Mouse (Mus musculus): ENCODE data around the gene Theg. TPM values are rescaled to one million over a fixed set of nuclear protein-coding genes. Genes with fewer than 3 reads are reported as not detected.

The Theg gene
- polyA plus RNA-seq, 1 experiment = 0.18 TPM

DNA sequence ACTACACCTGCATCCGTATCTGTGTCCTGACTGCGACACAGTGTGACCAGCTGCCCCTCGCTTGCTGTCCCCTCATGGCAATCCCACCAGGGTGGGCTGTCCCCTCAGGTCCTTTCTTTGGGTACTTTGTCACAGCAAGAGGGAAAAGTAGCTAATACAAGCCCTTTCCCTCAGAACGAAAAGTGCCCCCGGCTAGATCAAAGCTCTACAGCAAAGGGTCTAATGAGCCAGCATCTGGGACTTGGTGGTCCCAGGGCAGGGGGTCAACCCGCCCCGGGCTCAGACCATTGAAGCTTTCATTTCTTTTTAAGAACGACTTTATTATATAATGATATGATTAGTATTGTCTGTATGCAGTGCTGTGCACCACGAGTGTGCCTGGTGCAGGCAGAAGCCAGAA, 8.9 kb downstream of the Theg start:
- no peak for DNase-seq (ENCODE audit: low read depth in 1 of 2, low spot score in 2 of 2)
- Histone ChIP-seq H3K4me3 (ENCODE audit: extremely low read depth, insufficient read depth, insufficient read length) (no peak overlapping the region), H3K4me1 (ENCODE audit: control insufficient read depth, insufficient read depth, insufficient read length) (no peaks in the 10 kb centered on the region), H3K27me3 (ENCODE audit: control insufficient read depth, insufficient read depth, low read length) (no peaks in the 10 kb centered on the region), H3K27ac (ENCODE audit: insufficient read depth, low read length) (no peak overlapping the region), H3K36me3 (ENCODE audit: control insufficient read depth, insufficient read depth, low read length) (no peaks in the 10 kb centered on the region)
- TF ChIP-seq CTCF (IDR thresholded peaks at IDR 0.05; ENCODE audit: extremely low read depth, insufficient read depth, insufficient read length, insufficient replicate concordance) (no peak), POLR2A (IDR thresholded peaks at IDR 0.05; ENCODE audit: low read depth, low read length) (no peak)
- 84% methylated on average over 9 of the region's 9 CpGs for WGBS

DNA sequence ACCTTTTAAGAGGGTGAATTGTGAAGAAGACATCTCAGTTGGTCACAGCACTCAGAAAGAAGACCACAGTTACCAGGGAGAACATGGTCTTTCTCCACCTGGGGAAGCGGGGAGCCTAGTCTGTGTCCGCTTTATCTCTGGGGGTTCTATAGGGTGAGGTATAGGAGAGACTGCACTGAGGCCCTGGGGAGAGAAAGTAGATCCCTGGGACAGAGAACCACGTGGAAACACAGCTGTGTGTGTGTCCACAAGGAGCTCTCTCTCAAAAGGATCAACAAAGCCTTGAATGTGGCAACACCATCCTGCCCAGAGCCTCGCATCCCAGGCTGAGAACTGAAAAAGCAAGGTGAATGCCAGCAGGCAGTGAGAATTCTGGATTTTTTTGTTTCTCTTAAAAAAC, 9.8 kb downstream of the Theg start:
- TF ChIP-seq CTCF (IDR thresholded peaks at IDR 0.05; ENCODE audit: extremely low read depth, insufficient read depth, insufficient read length, insufficient replicate concordance) (no peak), POLR2A (IDR thresholded peaks at IDR 0.05; ENCODE audit: low read depth, low read length) (no peak)
- DNase-seq (ENCODE audit: low read depth in 1 of 2, low spot score in 2 of 2) = no peak
- no peaks in the 10 kb centered on the region for H3K36me3 ChIP-seq (ENCODE audit: control insufficient read depth, insufficient read depth, low read length)
- H3K27me3 ChIP-seq (ENCODE audit: control insufficient read depth, insufficient read depth, low read length) = no peaks in the 10 kb centered on the region
- H3K4me3 ChIP-seq (ENCODE audit: extremely low read depth, insufficient read depth, insufficient read length) = no peak overlapping the region
- WGBS = 69% methylated on average over 4 of the region's 4 CpGs
- no peak overlapping the region for H3K27ac ChIP-seq (ENCODE audit: insufficient read depth, low read length)
- no peaks in the 10 kb centered on the region for H3K4me1 ChIP-seq (ENCODE audit: control insufficient read depth, insufficient read depth, insufficient read length)

DNA sequence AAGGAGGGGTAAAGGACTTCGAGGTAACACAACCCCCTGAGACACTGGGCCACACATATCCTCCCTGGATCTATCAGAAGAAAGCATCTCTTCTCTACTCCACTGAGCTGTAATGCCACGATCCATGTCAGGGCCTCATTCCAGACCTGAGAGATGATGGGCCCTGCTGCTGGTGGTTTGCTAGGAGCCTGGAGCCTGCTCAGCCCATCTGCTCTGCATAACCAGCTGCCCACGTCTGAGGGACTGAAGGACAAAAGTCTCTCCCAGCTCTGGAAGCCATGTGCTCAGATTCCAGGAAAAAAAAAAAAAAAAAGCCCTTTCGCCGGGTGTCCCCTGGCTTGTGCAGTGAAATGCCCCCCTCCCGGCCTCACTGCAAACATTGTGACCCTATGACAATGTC, 11.4 kb downstream of the Theg start:
- Histone ChIP-seq H3K27ac (ENCODE audit: insufficient read depth, low read length) (no peak overlapping the region), H3K4me3 (ENCODE audit: extremely low read depth, insufficient read depth, insufficient read length) (no peak overlapping the region), H3K27me3 (ENCODE audit: control insufficient read depth, insufficient read depth, low read length) (no peaks in the 10 kb centered on the region), H3K4me1 (ENCODE audit: control insufficient read depth, insufficient read depth, insufficient read length) (no peaks in the 10 kb centered on the region), H3K36me3 (ENCODE audit: control insufficient read depth, insufficient read depth, low read length) (no peaks in the 10 kb centered on the region)
- no peak for DNase-seq (ENCODE audit: low read depth in 1 of 2, low spot score in 2 of 2)
- TF ChIP-seq CTCF (IDR thresholded peaks at IDR 0.05; ENCODE audit: extremely low read depth, insufficient read depth, insufficient read length, insufficient replicate concordance) (no peak), POLR2A (IDR thresholded peaks at IDR 0.05; ENCODE audit: low read depth, low read length) (no peak)
- 88% methylated on average over 6 of the region's 6 CpGs for WGBS

DNA sequence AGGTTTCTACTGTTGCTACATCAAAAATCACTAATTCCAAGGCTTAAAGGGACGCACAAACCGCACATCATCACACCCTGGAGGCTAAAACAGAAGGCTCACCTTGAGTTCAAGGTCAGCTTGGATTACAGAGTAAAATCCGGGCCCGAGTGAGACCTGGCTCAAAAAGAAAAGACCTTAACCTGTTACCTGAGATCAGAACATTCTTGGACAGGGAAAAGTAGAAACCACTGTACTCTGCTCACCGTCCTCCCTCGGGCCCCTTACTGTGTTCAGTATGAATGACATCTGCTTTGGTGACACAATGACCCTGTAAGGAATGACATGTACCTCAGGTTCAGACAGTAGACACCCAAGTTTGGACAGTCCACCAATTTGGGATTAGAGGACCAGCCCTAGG, 12.3 kb downstream of the Theg start:
- no peak overlapping the region for H3K27ac ChIP-seq (ENCODE audit: insufficient read depth, low read length)
- no peaks in the 10 kb centered on the region for H3K4me1 ChIP-seq (ENCODE audit: control insufficient read depth, insufficient read depth, insufficient read length)
- WGBS = 92% methylated on average over 6 of the region's 6 CpGs
- TF ChIP-seq CTCF (IDR thresholded peaks at IDR 0.05; ENCODE audit: extremely low read depth, insufficient read depth, insufficient read length, insufficient replicate concordance) (no peak), POLR2A (IDR thresholded peaks at IDR 0.05; ENCODE audit: low read depth, low read length) (no peak)
- H3K27me3 ChIP-seq (ENCODE audit: control insufficient read depth, insufficient read depth, low read length) = no peaks in the 10 kb centered on the region
- no peaks in the 10 kb centered on the region for H3K36me3 ChIP-seq (ENCODE audit: control insufficient read depth, insufficient read depth, low read length)
- DNase-seq (ENCODE audit: low read depth in 1 of 2, low spot score in 2 of 2) = no peak
- no peak overlapping the region for H3K4me3 ChIP-seq (ENCODE audit: extremely low read depth, insufficient read depth, insufficient read length)

DNA sequence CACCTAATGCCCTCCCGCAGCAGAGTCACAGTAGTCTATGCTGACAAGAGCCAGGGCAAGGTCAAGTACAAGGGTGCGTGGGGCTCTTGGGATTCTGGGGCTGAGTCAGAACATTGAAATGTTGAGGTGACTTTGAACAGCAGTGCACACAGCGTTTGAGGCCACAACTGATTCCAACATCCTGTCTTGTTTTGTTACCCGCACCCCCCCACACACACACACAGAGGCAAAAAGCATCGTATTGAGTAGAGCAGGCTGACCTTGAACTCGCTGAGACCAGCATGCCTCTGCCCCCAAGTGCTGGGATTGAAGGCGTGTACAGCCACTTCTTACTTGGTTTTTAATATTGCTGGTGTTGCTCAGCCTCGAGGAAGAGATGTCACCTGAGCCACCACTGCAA, 12.8 kb downstream of the Theg start:
- WGBS = 80% methylated on average over 8 of the region's 8 CpGs
- TF ChIP-seq POLR2A (IDR thresholded peaks at IDR 0.05; ENCODE audit: low read depth, low read length) (no peak), CTCF (IDR thresholded peaks at IDR 0.05; ENCODE audit: extremely low read depth, insufficient read depth, insufficient read length, insufficient replicate concordance) (no peak)
- Histone ChIP-seq H3K27me3 (ENCODE audit: control insufficient read depth, insufficient read depth, low read length) (no peaks in the 10 kb centered on the region), H3K36me3 (ENCODE audit: control insufficient read depth, insufficient read depth, low read length) (no peaks in the 10 kb centered on the region), H3K27ac (ENCODE audit: insufficient read depth, low read length) (no peak overlapping the region), H3K4me3 (ENCODE audit: extremely low read depth, insufficient read depth, insufficient read length) (no peak overlapping the region), H3K4me1 (ENCODE audit: control insufficient read depth, insufficient read depth, insufficient read length) (no peaks in the 10 kb centered on the region)
- DNase-seq (ENCODE audit: low read depth in 1 of 2, low spot score in 2 of 2) = no peak

DNA sequence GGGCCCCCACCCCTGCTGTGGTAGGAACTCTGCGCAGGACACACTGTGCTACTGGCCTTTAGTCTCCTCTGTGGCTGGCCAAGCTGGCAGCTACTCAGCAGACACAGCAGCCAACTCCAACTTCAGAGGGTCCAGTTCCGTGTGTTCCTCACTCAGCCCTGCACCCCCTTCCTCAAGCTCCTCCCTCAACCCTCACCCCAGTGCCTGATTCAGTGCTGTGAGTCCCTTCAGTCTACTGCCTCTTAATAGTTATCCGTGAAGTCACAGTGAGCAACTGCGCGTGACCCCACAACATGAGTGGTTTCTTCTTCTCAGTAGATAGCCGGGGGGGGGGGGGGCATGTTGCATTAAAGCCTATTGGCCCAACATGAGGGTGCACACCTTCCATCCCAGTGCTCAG, 13.5 kb downstream of the Theg start:
- Histone ChIP-seq H3K4me1 (ENCODE audit: control insufficient read depth, insufficient read depth, insufficient read length) (no peaks in the 10 kb centered on the region), H3K27ac (ENCODE audit: insufficient read depth, low read length) (no peak overlapping the region), H3K4me3 (ENCODE audit: extremely low read depth, insufficient read depth, insufficient read length) (no peak overlapping the region), H3K27me3 (ENCODE audit: control insufficient read depth, insufficient read depth, low read length) (no peaks in the 10 kb centered on the region), H3K36me3 (ENCODE audit: control insufficient read depth, insufficient read depth, low read length) (no peaks in the 10 kb centered on the region)
- no peak for DNase-seq (ENCODE audit: low read depth in 1 of 2, low spot score in 2 of 2)
- WGBS = 85% methylated on average over 6 of the region's 6 CpGs
- TF ChIP-seq CTCF (IDR thresholded peaks at IDR 0.05; ENCODE audit: extremely low read depth, insufficient read depth, insufficient read length, insufficient replicate concordance) = no peak
- no peak for TF ChIP-seq POLR2A (IDR thresholded peaks at IDR 0.05; ENCODE audit: low read depth, low read length)

DNA sequence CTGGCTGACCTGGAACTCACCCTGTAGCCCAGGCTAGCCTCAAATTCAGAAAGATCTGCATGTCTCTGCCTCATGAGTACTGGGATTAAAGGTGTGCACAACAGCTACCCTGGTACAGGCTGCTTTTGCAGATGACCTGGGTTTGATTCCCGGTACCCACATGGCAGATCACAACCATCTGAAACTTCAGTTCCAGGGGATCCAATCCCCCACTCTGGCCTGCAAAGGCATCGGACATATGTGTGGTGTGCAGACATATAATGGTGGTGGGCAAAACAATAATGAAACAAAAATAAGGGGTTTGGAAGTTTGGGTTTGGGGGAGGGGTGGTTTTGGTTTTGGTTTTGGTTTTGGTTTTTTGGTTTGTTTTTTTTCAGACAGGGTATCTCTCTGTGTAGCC, 15.8 kb downstream of the Theg start:
- DNase-seq (ENCODE audit: low read depth in 1 of 2, low spot score in 2 of 2) = no peak
- no peaks in the 10 kb centered on the region for H3K27me3 ChIP-seq (ENCODE audit: control insufficient read depth, insufficient read depth, low read length)
- H3K4me3 ChIP-seq (ENCODE audit: extremely low read depth, insufficient read depth, insufficient read length) = no peak overlapping the region
- H3K4me1 ChIP-seq (ENCODE audit: control insufficient read depth, insufficient read depth, insufficient read length) = no peaks in the 10 kb centered on the region
- WGBS = 87% methylated on average over 2 of the region's 2 CpGs
- no peak overlapping the region for H3K27ac ChIP-seq (ENCODE audit: insufficient read depth, low read length)
- no peaks in the 10 kb centered on the region for H3K36me3 ChIP-seq (ENCODE audit: control insufficient read depth, insufficient read depth, low read length)
- no peak for TF ChIP-seq CTCF (IDR thresholded peaks at IDR 0.05; ENCODE audit: extremely low read depth, insufficient read depth, insufficient read length, insufficient replicate concordance)
- no peak for TF ChIP-seq POLR2A (IDR thresholded peaks at IDR 0.05; ENCODE audit: low read depth, low read length)

All from spleen, adult 2 months (tissue).